ENCODE assay signal across 10 mouse cellular contexts in genomic region chr2:112285031-112285390, GRCm38 (mm10). TPM values are rescaled to one million over a fixed set of nuclear protein-coding genes. Genes with fewer than 3 reads are reported as not detected.
A peak's percentile ranks its signal among the peaks of the same experiment; 100 is the strongest.
DNase-seq lines count a peak whose midpoint lies in the region; ATAC-seq and TF ChIP-seq lines count a peak whose summit lies in the region.
"Had no signal": no experiment of that assay in that cellular context is flagged by ENCODE, and none has a peak within 500 bp of the region (broad histone marks: within the 10 kb centered on the region; RNA-seq: fewer than 3 reads in every experiment).

No protein-coding gene starts in this region.

- no peak overlapping the region for H3K27ac ChIP-seq in heart, embryonic 12.5 days (ENCODE audit: poor library complexity, severe bottlenecking)
- H3K27ac ChIP-seq in ES-E14 (ENCODE audit: insufficient read depth, low read depth, low read length, poor library complexity, severe bottlenecking) (no peak overlapping the region), macrophage (no peak overlapping the region)
- no peak overlapping the region for H3K27ac ChIP-seq in hindbrain, embryonic 11.5 days (ENCODE audit: low read depth, low read length)

- WGBS in heart, embryonic 12.5 days: 65% methylated on average over 6 of the region's 6 CpGs
- WGBS in hindbrain, embryonic 11.5 days: 63% methylated on average over 6 of the region's 6 CpGs
- WGBS in macrophage (ENCODE audit: missing documents): 76% methylated on average over 5 of the region's 6 CpGs

- peak overlapping the region; percentile 81; the same call in 1 of the 2 replicates for H3K9ac ChIP-seq in heart, embryonic 12.5 days
- no peak overlapping the region for H3K9ac ChIP-seq in ES-E14 (ENCODE audit: insufficient read depth, low read depth, low read length, poor library complexity, severe bottlenecking)
- no peak overlapping the region for H3K9ac ChIP-seq in hindbrain, embryonic 11.5 days (ENCODE audit: low read depth, low read length)

- peak overlapping the region; percentile 97 for H3K4me2 ChIP-seq in heart, embryonic 12.5 days
- H3K4me2 ChIP-seq in hindbrain, embryonic 11.5 days (replicated peaks; ENCODE audit: low read depth, low read length): peak overlapping the region; percentile 85

- no peaks in the 10 kb centered on the region for H3K9me3 ChIP-seq in heart, embryonic 12.5 days (replicated peaks)
- no peaks in the 10 kb centered on the region for H3K9me3 ChIP-seq in ES-E14 (ENCODE audit: control insufficient read depth, insufficient read depth, low read depth, low read length)
- H3K9me3 ChIP-seq in hindbrain, embryonic 11.5 days (ENCODE audit: control insufficient read depth, low read length): no peaks in the 10 kb centered on the region

- H3K36me3 ChIP-seq in heart, embryonic 12.5 days: no peaks in the 10 kb centered on the region
- no peaks in the 10 kb centered on the region for H3K36me3 ChIP-seq in ES-E14 (ENCODE audit: control insufficient read depth, insufficient read depth, low read length, poor library complexity, severe bottlenecking)
- no peaks in the 10 kb centered on the region for H3K36me3 ChIP-seq in hindbrain, embryonic 11.5 days (ENCODE audit: control insufficient read depth, insufficient read depth, low read length)
- H3K36me3 ChIP-seq in macrophage (ENCODE audit: inconsistent target): no peaks in the 10 kb centered on the region

- H3K27me3 ChIP-seq in heart, embryonic 12.5 days (replicated peaks): no peaks in the 10 kb centered on the region
- no peaks in the 10 kb centered on the region for H3K27me3 ChIP-seq in hindbrain, embryonic 11.5 days (ENCODE audit: control insufficient read depth, insufficient read depth, low read length)

- H3K4me1 ChIP-seq in heart, embryonic 12.5 days (replicated peaks): peaks cover 5% of the 10 kb centered on the region; the same call in 1 of the 2 replicates
- H3K4me1 ChIP-seq in ES-E14 (ENCODE audit: control insufficient read depth in 2 of 2, insufficient read depth in 2 of 2, low read length in 2 of 2, poor library complexity in 1 of 2): peaks cover 0 to 5% of the 10 kb centered on the region in 2 experiments; a peak in 1 of 4 replicates
- no peaks in the 10 kb centered on the region for H3K4me1 ChIP-seq in hindbrain, embryonic 11.5 days (replicated peaks; ENCODE audit: control insufficient read depth, insufficient read depth, low read length)

- H3K4me3 ChIP-seq in heart, embryonic 12.5 days: peak overlapping the region; percentile 81
- H3K4me3 ChIP-seq in ES-E14 (ENCODE audit: insufficient read depth in 1 of 2, low read depth in 1 of 2, low read length in 2 of 2, poor library complexity in 1 of 2, severe bottlenecking in 1 of 2): peak overlapping the region; percentile 71 to 88; a peak in 3 of 4 replicates
- H3K4me3 ChIP-seq in hindbrain, embryonic 11.5 days (ENCODE audit: low read depth, low read length): peak overlapping the region; percentile 35
- H3K4me3 ChIP-seq in macrophage (ENCODE audit: inconsistent target): peak overlapping the region; percentile 36; the same call in 1 of the 2 replicates

- in situ Hi-C loops in ES-E14 (cut with MboI; ENCODE audit: low sequenced_read_pairs in 2 of 2, unreplicated experiment in 2 of 2): no loop called here

- no peak for DNase-seq in heart, adult 8-10 months (ENCODE audit: low spot score)
- no peak for DNase-seq in ES-E14 (ENCODE audit: low read depth, low spot score)
- DNase-seq in hindbrain, embryonic 11.5 days (ENCODE audit: low spot score): no peak
- no peak for DNase-seq in thymus, postnatal 0 days (ENCODE audit: low spot score)
- no peak for DNase-seq in cerebellum, postnatal 36 days

- no peak for ATAC-seq in heart, embryonic 12.5 days (ENCODE audit: insufficient number of reproducible peaks, low FRiP score)
- ATAC-seq in hindbrain, embryonic 11.5 days (ENCODE audit: low FRiP score): no peak
- no peak for ATAC-seq in erythroid progenitor cell, adult 5-6 weeks (replicated peaks; ENCODE audit: low FRiP score, poor library complexity, severe bottlenecking)

- peaks cover 100% of the 10 kb centered on the region for H3K79me2 ChIP-seq in macrophage (ENCODE audit: inconsistent target)

TF ChIP-seq in ES-E14, 5 proteins besides CTCF, POLR2A, EP300 and RAD21 (continues in another document):
- TF ChIP-seq HCFC1 (IDR thresholded peaks at IDR 0.05; ENCODE audit: borderline replicate concordance, insufficient read depth, low read length): no peak
- TF ChIP-seq ZNF384 (IDR thresholded peaks at IDR 0.05; ENCODE audit: low read depth, low read length): no peak
- no peak for TF ChIP-seq CHD2 (IDR thresholded peaks at IDR 0.05; ENCODE audit: low read depth, low read length)

RNA-seq across cellular contexts. Expression of gene Gm21985, which starts 18.9 kb away (rescaled TPM):
- not detected in 2 replicates for polyA plus RNA-seq in heart, embryonic 12.5 days (2016; fragmentation: Nextera tagmentation; extraction: Ambion mirVana)
- 1 to 10 TPM in 2 of 4 experiments, under 1 TPM in 2; 0.49 to 2.4 (median 0.91) TPM for total RNA-seq in heart, adult 8-10 months (2022)
- total RNA-seq in ES-E14 (2012; rRNA removed): 0.69 and 0.98 TPM in 2 replicates
- not detected in 2 replicates for polyA plus RNA-seq in hindbrain, embryonic 11.5 days (2014; fragmentation: Nextera tagmentation; extraction: Ambion mirVana)
- total RNA-seq in macrophage (2018; cell fraction: chromatin; rRNA removed): 1 to 10 TPM in 21 of 26 experiments, under 1 TPM in 3, not detected in 2; 0.45 to 5.2 (median 2.4) TPM
- 1 to 10 TPM; 2.5 to 8.8 (median 4.5) TPM for total RNA-seq in macrophage (2018; cell fraction: cytosol; rRNA removed)
- total RNA-seq in macrophage (2018; cell fraction: nucleus; rRNA removed): 1 to 10 TPM in 11 of 26 experiments, under 1 TPM in 2, not detected in 13; 0.56 to 4.0 (median 1.4) TPM
- 2.3 to 3.1 TPM (median 2.4 TPM) in 3 replicates for polyA plus RNA-seq in macrophage (2018)
- not detected in 2 replicates for polyA plus RNA-seq in thymus, postnatal 0 days (2015; fragmentation: Nextera tagmentation; extraction: Ambion mirVana)
- 1.4 TPM in 1 of 2 replicates, not detected in the other for total RNA-seq in erythroid progenitor cell, adult 5-6 weeks (2015; ENCODE audit: low replicate concordance)
- total RNA-seq in erythroid progenitor cell, adult 5-6 weeks (2017; ENCODE audit: low replicate concordance): 1.3 and 9.0 TPM in 2 replicates
- polyA plus RNA-seq: brain, embryonic 14.5 days had no signal

RNA-seq across cellular contexts. Expression of gene Slc12a6, which starts 19.4 kb away (rescaled TPM):
- polyA plus RNA-seq in heart, embryonic 12.5 days (2016; fragmentation: Nextera tagmentation; extraction: Ambion mirVana): 15.1 and 17.7 TPM in 2 replicates
- 10 to 100 TPM; 28.2 to 35.4 (median 31.2) TPM for total RNA-seq in heart, adult 8-10 months (2022)
- 20.7 and 29.2 TPM in 2 replicates for total RNA-seq in ES-E14 (2012; rRNA removed)
- polyA plus RNA-seq in hindbrain, embryonic 11.5 days (2014; fragmentation: Nextera tagmentation; extraction: Ambion mirVana): 13.7 and 14.2 TPM in 2 replicates
- 100 to 1,000 TPM; 120 to 339 (median 194) TPM for total RNA-seq in macrophage (2018; cell fraction: chromatin; rRNA removed)
- total RNA-seq in macrophage (2018; cell fraction: cytosol; rRNA removed): 100 to 1,000 TPM in 1 of 26 experiments, 10 to 100 TPM in 25; 34.0 to 102 (median 53.5) TPM
- 100 to 1,000 TPM; 105 to 304 (median 136) TPM for total RNA-seq in macrophage (2018; cell fraction: nucleus; rRNA removed)
- polyA plus RNA-seq in macrophage (2018): 52.8 to 66.8 TPM (median 65.3 TPM) in 3 replicates
- 15.8 and 19.4 TPM in 2 replicates for polyA plus RNA-seq in thymus, postnatal 0 days (2015; fragmentation: Nextera tagmentation; extraction: Ambion mirVana)
- 52.8 and 57.7 TPM in 2 replicates for total RNA-seq in erythroid progenitor cell, adult 5-6 weeks (2015; ENCODE audit: low replicate concordance)
- total RNA-seq in erythroid progenitor cell, adult 5-6 weeks (2017; ENCODE audit: low replicate concordance): 42.4 and 70.9 TPM in 2 replicates

RNA-seq across cellular contexts. Expression of gene Nop10, which starts 23.3 kb away (rescaled TPM):
- polyA plus RNA-seq in heart, embryonic 12.5 days (2016; fragmentation: Nextera tagmentation; extraction: Ambion mirVana): 159 and 169 TPM in 2 replicates
- total RNA-seq in heart, adult 8-10 months (2022): 10 to 100 TPM; 57.1 to 65.3 (median 63.2) TPM
- 308 and 339 TPM in 2 replicates for total RNA-seq in ES-E14 (2012; rRNA removed)
- polyA plus RNA-seq in hindbrain, embryonic 11.5 days (2014; fragmentation: Nextera tagmentation; extraction: Ambion mirVana): 148 and 163 TPM in 2 replicates
- 1 to 10 TPM in 25 of 26 experiments, not detected in 1; 1.5 to 7.0 (median 3.1) TPM for total RNA-seq in macrophage (2018; cell fraction: chromatin; rRNA removed)
- total RNA-seq in macrophage (2018; cell fraction: cytosol; rRNA removed): 10 to 100 TPM; 14.2 to 35.4 (median 25.1) TPM
- 10 to 100 TPM in 1 of 26 experiments, 1 to 10 TPM in 25; 2.0 to 11.1 (median 5.3) TPM for total RNA-seq in macrophage (2018; cell fraction: nucleus; rRNA removed)
- 25.1 to 47.5 TPM (median 39.2 TPM) in 3 replicates for polyA plus RNA-seq in macrophage (2018)
- 283 and 333 TPM in 2 replicates for polyA plus RNA-seq in thymus, postnatal 0 days (2015; fragmentation: Nextera tagmentation; extraction: Ambion mirVana)
- 23.5 and 32.4 TPM in 2 replicates for total RNA-seq in erythroid progenitor cell, adult 5-6 weeks (2015; ENCODE audit: low replicate concordance)
- 12.3 and 16.3 TPM in 2 replicates for total RNA-seq in erythroid progenitor cell, adult 5-6 weeks (2017; ENCODE audit: low replicate concordance)

RNA-seq across cellular contexts. Expression of gene Nutm1, which starts 25.9 kb away (rescaled TPM):
- polyA plus RNA-seq in heart, embryonic 12.5 days (2016; fragmentation: Nextera tagmentation; extraction: Ambion mirVana): not detected in 2 replicates
- total RNA-seq in heart, adult 8-10 months (2022): not detected
- total RNA-seq in ES-E14 (2012; rRNA removed): not detected in 2 replicates
- polyA plus RNA-seq in hindbrain, embryonic 11.5 days (2014; fragmentation: Nextera tagmentation; extraction: Ambion mirVana): 0.05 and 0.07 TPM in 2 replicates
- not detected for total RNA-seq in macrophage (2018; cell fraction: chromatin; rRNA removed)
- total RNA-seq in macrophage (2018; cell fraction: cytosol; rRNA removed): not detected
- not detected for total RNA-seq in macrophage (2018; cell fraction: nucleus; rRNA removed)
- polyA plus RNA-seq in macrophage (2018): not detected in 3 replicates
- 0.04 and 0.08 TPM in 2 replicates for polyA plus RNA-seq in thymus, postnatal 0 days (2015; fragmentation: Nextera tagmentation; extraction: Ambion mirVana)
- total RNA-seq in erythroid progenitor cell, adult 5-6 weeks (2015; ENCODE audit: low replicate concordance): not detected in 2 replicates
- not detected in 2 replicates for total RNA-seq in erythroid progenitor cell, adult 5-6 weeks (2017; ENCODE audit: low replicate concordance)
- total RNA-seq: gastrocnemius, postnatal 10 days had no signal
- polyA plus RNA-seq: brain, embryonic 14.5 days had no signal

RNA-seq across cellular contexts. Expression of gene Lpcat4, which starts 45.7 kb away (rescaled TPM):
- 18.4 and 18.6 TPM in 2 replicates for polyA plus RNA-seq in heart, embryonic 12.5 days (2016; fragmentation: Nextera tagmentation; extraction: Ambion mirVana)
- total RNA-seq in heart, adult 8-10 months (2022): 1 to 10 TPM; 2.6 to 3.6 (median 2.8) TPM
- 15.8 and 25.0 TPM in 2 replicates for total RNA-seq in ES-E14 (2012; rRNA removed)
- 9.7 and 10.1 TPM in 2 replicates for polyA plus RNA-seq in hindbrain, embryonic 11.5 days (2014; fragmentation: Nextera tagmentation; extraction: Ambion mirVana)
- 1 to 10 TPM in 19 of 26 experiments, under 1 TPM in 5, not detected in 2; 0.40 to 4.3 (median 1.9) TPM for total RNA-seq in macrophage (2018; cell fraction: chromatin; rRNA removed)
- total RNA-seq in macrophage (2018; cell fraction: cytosol; rRNA removed): 1 to 10 TPM in 13 of 26 experiments, under 1 TPM in 13; 0.40 to 1.7 (median 1.0) TPM
- total RNA-seq in macrophage (2018; cell fraction: nucleus; rRNA removed): 1 to 10 TPM in 22 of 26 experiments, under 1 TPM in 4; 0.43 to 8.1 (median 2.2) TPM
- polyA plus RNA-seq in macrophage (2018): 1.1 to 3.9 TPM (median 1.3 TPM) in 3 replicates
- 8.1 and 11.4 TPM in 2 replicates for polyA plus RNA-seq in thymus, postnatal 0 days (2015; fragmentation: Nextera tagmentation; extraction: Ambion mirVana)
- 2.5 and 5.0 TPM in 2 replicates for total RNA-seq in erythroid progenitor cell, adult 5-6 weeks (2015; ENCODE audit: low replicate concordance)
- 0.39 TPM in 1 of 2 replicates, not detected in the other for total RNA-seq in erythroid progenitor cell, adult 5-6 weeks (2017; ENCODE audit: low replicate concordance)
